Mouse (Mus musculus) MEL (cell line): ENCODE data around the gene Atg9b. TPM values are rescaled to one million over a fixed set of nuclear protein-coding genes. Genes with fewer than 3 reads are reported as not detected.

Experiments
- DNase-seq: peaks from one replicate; pipeline ENCODE4 v3.0.0; 2011; ENCODE audit warnings: low read depth, low spot score
- H3K27ac ChIP-seq: 2 replicates; pipeline ENCODE4 v1.5.1; 2012; ENCODE audit warnings: low read depth, mild to moderate bottlenecking, control low read depth, low read length, moderate library complexity; ENCODE audit not compliant: control insufficient read depth
- H3K27me3 ChIP-seq, 2 experiments: fragments of 150-350 bp in 1 of 2; sonication (generic) in 1 of 2; 2 replicates each; pipeline ENCODE4 v1.6.1; 2012; ENCODE audit warnings: low read length in 2 of 2, mild to moderate bottlenecking in 2 of 2, improper control_type of control experiment in 1 of 2, moderate library complexity in 1 of 2; ENCODE audit not compliant: insufficient read depth in 2 of 2, control insufficient read depth in 1 of 2
- H3K36me3 ChIP-seq, 2 experiments: 2 replicates each; pipeline ENCODE4 v1.6.1; 2012 to 2014; ENCODE audit warnings: low read length in 2 of 2, improper control_type of control experiment in 1 of 2, inconsistent platforms in 1 of 2, mild to moderate bottlenecking in 1 of 2; ENCODE audit not compliant: insufficient read depth in 2 of 2, control insufficient read depth in 1 of 2
- H3K4me1 ChIP-seq, 2 experiments: fragments of 150-350 bp in 1 of 2; sonication (generic) in 1 of 2; 2 replicates each; pipeline ENCODE4 v1.6.1; 2012; ENCODE audit warnings: low read length in 2 of 2, improper control_type of control experiment in 1 of 2, mild to moderate bottlenecking in 1 of 2; ENCODE audit not compliant: insufficient read depth in 2 of 2, control insufficient read depth in 1 of 2
- H3K4me3 ChIP-seq, 2 experiments: fragments of 150-350 bp in 1 of 2; sonication (generic) in 1 of 2; 2 replicates each; pipeline ENCODE4 v1.5.1; 2012; ENCODE audit warnings: low read depth in 2 of 2, low read length in 2 of 2, mild to moderate bottlenecking in 2 of 2, moderate library complexity in 2 of 2, control low read depth in 1 of 2, improper control_type of control experiment in 1 of 2; ENCODE audit not compliant: control insufficient read depth in 1 of 2, insufficient read depth in 1 of 2
- H3K79me2 ChIP-seq: 2 replicates; pipeline ENCODE4 v1.6.1; 2012; ENCODE audit warnings: mild to moderate bottlenecking, low read length, moderate library complexity; ENCODE audit not compliant: control insufficient read depth, poor library complexity, insufficient read depth
- H3K9ac ChIP-seq: 2 replicates; pipeline ENCODE4 v1.6.1; 2012; ENCODE audit warnings: low read depth, mild to moderate bottlenecking, control low read depth, low read length, moderate library complexity; ENCODE audit not compliant: control insufficient read depth, poor library complexity, severe bottlenecking
- H3K9me3 ChIP-seq: fragments of 150-350 bp; sonication (generic); replicated peaks from 2 replicates; pipeline ENCODE4 v1.6.1; 2012; ENCODE audit warnings: mild to moderate bottlenecking, low read length, improper control_type of control experiment, moderate library complexity; ENCODE audit not compliant: insufficient read depth
- BHLHE40 ChIP-seq: IDR thresholded peaks from 2 replicates; pipeline ENCODE4 v1.6.1; 2012; ENCODE audit warnings: low read depth, mild to moderate bottlenecking, inconsistent platforms, low read length, improper control_type of control experiment, borderline replicate concordance
- CHD1 ChIP-seq: IDR thresholded peaks from 2 replicates; pipeline ENCODE4 v1.6.1; 2012; ENCODE audit warnings: low read depth, mild to moderate bottlenecking, inconsistent platforms, low read length, improper control_type of control experiment
- CHD2 ChIP-seq: IDR thresholded peaks from 2 replicates; pipeline ENCODE4 v1.6.1; 2011; ENCODE audit warnings: low read length, improper control_type of control experiment
- CTCF ChIP-seq, 3 experiments: IDR thresholded peaks in 2 of 3; conservative IDR thresholded peaks in 1 of 3; 2 replicates each; pipeline ENCODE4 v1.5.1; 2011 to 2012; ENCODE audit warnings: low read length in 3 of 3, low read depth in 2 of 3, mild to moderate bottlenecking in 2 of 3, improper control_type of control experiment in 1 of 3, inconsistent platforms in 1 of 3, mixed read lengths in 1 of 3, moderate library complexity in 1 of 3; ENCODE audit not compliant: control insufficient read depth in 1 of 3, insufficient read depth in 1 of 3, poor library complexity in 1 of 3, severe bottlenecking in 1 of 3
- E2F4 ChIP-seq: IDR thresholded peaks from 2 replicates; pipeline ENCODE4 v1.6.1; 2011; ENCODE audit warnings: low read depth, low read length, improper control_type of control experiment, borderline replicate concordance
- ELF1 ChIP-seq: IDR thresholded peaks from 2 replicates; pipeline ENCODE4 v1.6.1; 2014; ENCODE audit warnings: low read depth, mild to moderate bottlenecking, inconsistent platforms, low read length, improper control_type of control experiment, moderate library complexity
- EP300 ChIP-seq, 2 experiments: IDR thresholded peaks; 2 replicates each; pipeline ENCODE4 v1.6.1; 2011; ENCODE audit warnings: improper control_type of control experiment in 2 of 2, low read length in 2 of 2, low read depth in 1 of 2, mild to moderate bottlenecking in 1 of 2
- ETS1 ChIP-seq: IDR thresholded peaks from 2 replicates; pipeline ENCODE4 v1.6.1; 2012; ENCODE audit warnings: low read depth, mild to moderate bottlenecking, inconsistent platforms, low read length, improper control_type of control experiment, moderate library complexity
- GABPA ChIP-seq: IDR thresholded peaks from 2 replicates; pipeline ENCODE4 v1.6.1; 2012; ENCODE audit warnings: low read depth, mild to moderate bottlenecking, inconsistent platforms, low read length, improper control_type of control experiment, moderate library complexity
- GATA1 ChIP-seq: IDR thresholded peaks from 2 replicates; pipeline ENCODE4 v1.6.1; 2011; ENCODE audit warnings: low read depth, low read length, improper control_type of control experiment
- HCFC1 ChIP-seq: IDR thresholded peaks from 2 replicates; pipeline ENCODE4 v1.6.1; 2012; ENCODE audit warnings: low read depth, mild to moderate bottlenecking, inconsistent platforms, low read length, improper control_type of control experiment, moderate library complexity
- JUND ChIP-seq: IDR thresholded peaks from 2 replicates; pipeline ENCODE4 v1.6.1; 2011; ENCODE audit warnings: low read depth, mild to moderate bottlenecking, improper control_type of control experiment, low read length
- KAT2A ChIP-seq: conservative IDR thresholded peaks from 2 replicates; pipeline ENCODE4 v1.6.1; 2012; ENCODE audit warnings: low read depth, low read length, improper control_type of control experiment, inconsistent platforms
- MAFK ChIP-seq: IDR thresholded peaks from 2 replicates; pipeline ENCODE4 v1.6.1; 2011; ENCODE audit warnings: low read depth, mild to moderate bottlenecking, low read length, improper control_type of control experiment, borderline replicate concordance
- MAX ChIP-seq: IDR thresholded peaks from 2 replicates; pipeline ENCODE4 v1.6.1; 2011; ENCODE audit warnings: low read length, improper control_type of control experiment
- MAZ ChIP-seq: IDR thresholded peaks from 2 replicates; pipeline ENCODE4 v1.6.1; 2012; ENCODE audit warnings: low read depth, mild to moderate bottlenecking, inconsistent platforms, low read length, improper control_type of control experiment
- MEF2A ChIP-seq: IDR thresholded peaks from 2 replicates; pipeline ENCODE4 v1.6.1; 2014; ENCODE audit warnings: low read depth, mild to moderate bottlenecking, inconsistent platforms, low read length, improper control_type of control experiment; ENCODE audit not compliant: poor library complexity, insufficient replicate concordance, severe bottlenecking; ENCODE audit errors: extremely low read depth
- MXI1 ChIP-seq: IDR thresholded peaks from 2 replicates; pipeline ENCODE4 v1.6.1; 2011; ENCODE audit warnings: mild to moderate bottlenecking, low read depth, low read length, improper control_type of control experiment
- MYB ChIP-seq: IDR thresholded peaks from 2 replicates; pipeline ENCODE4 v1.6.1; 2011; ENCODE audit warnings: mild to moderate bottlenecking, low read depth, low read length, improper control_type of control experiment
- MYC ChIP-seq: IDR thresholded peaks from 2 replicates; pipeline ENCODE4 v1.6.1; 2011; ENCODE audit warnings: low read depth, mild to moderate bottlenecking, low read length, improper control_type of control experiment, moderate library complexity
- NRF1 ChIP-seq: IDR thresholded peaks from 2 replicates; pipeline ENCODE4 v1.6.1; 2014; ENCODE audit warnings: low read depth, mild to moderate bottlenecking, inconsistent platforms, low read length, improper control_type of control experiment, moderate library complexity; ENCODE audit not compliant: poor library complexity, insufficient read depth, severe bottlenecking
- POLR2A ChIP-seq, 2 experiments: IDR thresholded peaks; 2 replicates each; pipeline ENCODE4 v1.6.1; 2011 to 2012; ENCODE audit warnings: low read length in 2 of 2, mild to moderate bottlenecking in 2 of 2, control low read depth in 1 of 2, improper control_type of control experiment in 1 of 2, low read depth in 1 of 2, moderate library complexity in 1 of 2; ENCODE audit not compliant: control insufficient read depth in 1 of 2, insufficient read depth in 1 of 2, poor library complexity in 1 of 2
- POLR2AphosphoS2 ChIP-seq: IDR thresholded peaks from 2 replicates; pipeline ENCODE4 v1.6.1; 2011; ENCODE audit warnings: low read length, improper control_type of control experiment
- POLR2AphosphoS5 ChIP-seq: IDR thresholded peaks from 2 replicates; pipeline ENCODE4 v1.6.1; 2012; ENCODE audit warnings: low read depth, borderline replicate concordance, mild to moderate bottlenecking, inconsistent platforms, low read length, moderate library complexity, mixed read lengths
- RAD21 ChIP-seq: IDR thresholded peaks from 2 replicates; pipeline ENCODE4 v1.6.1; 2011; ENCODE audit warnings: mild to moderate bottlenecking, low read depth, low read length, improper control_type of control experiment
- RCOR1 ChIP-seq: IDR thresholded peaks from 2 replicates; pipeline ENCODE4 v1.6.1; 2012; ENCODE audit warnings: low read depth, mild to moderate bottlenecking, inconsistent platforms, low read length, improper control_type of control experiment
- SIN3A ChIP-seq: IDR thresholded peaks from 2 replicates; pipeline ENCODE4 v1.6.1; 2012; ENCODE audit warnings: low read length, improper control_type of control experiment, inconsistent platforms
- SMC3 ChIP-seq: IDR thresholded peaks from 2 replicates; pipeline ENCODE4 v1.6.1; 2011; ENCODE audit warnings: low read depth, low read length, improper control_type of control experiment
- TAL1 ChIP-seq: IDR thresholded peaks from 2 replicates; pipeline ENCODE4 v1.6.1; 2012; ENCODE audit warnings: mild to moderate bottlenecking, inconsistent platforms, low read length, moderate library complexity, mixed read lengths
- TBP ChIP-seq: IDR thresholded peaks from 2 replicates; pipeline ENCODE4 v1.8.0; 2011; ENCODE audit warnings: low read depth, low read length, improper control_type of control experiment
- UBTF ChIP-seq: IDR thresholded peaks from 2 replicates; pipeline ENCODE4 v1.6.1; 2012; ENCODE audit warnings: low read depth, mild to moderate bottlenecking, inconsistent platforms, low read length, improper control_type of control experiment, moderate library complexity, borderline replicate concordance; ENCODE audit not compliant: insufficient read depth
- USF1 ChIP-seq: IDR thresholded peaks from 2 replicates; pipeline ENCODE4 v1.6.1; 2014; ENCODE audit warnings: low read depth, mild to moderate bottlenecking, inconsistent platforms, low read length, improper control_type of control experiment, moderate library complexity
- USF2 ChIP-seq, 2 experiments: IDR thresholded peaks; 2 replicates each; pipeline ENCODE4 v1.6.1; 2011 to 2012; ENCODE audit warnings: improper control_type of control experiment in 2 of 2, low read length in 2 of 2, borderline replicate concordance in 1 of 2, inconsistent platforms in 1 of 2, low read depth in 1 of 2, mild to moderate bottlenecking in 1 of 2; ENCODE audit not compliant: insufficient read depth in 1 of 2
- ZKSCAN1 ChIP-seq: IDR thresholded peaks from 2 replicates; pipeline ENCODE4 v1.6.1; 2012; ENCODE audit warnings: low read depth, mild to moderate bottlenecking, inconsistent platforms, low read length, improper control_type of control experiment, moderate library complexity
- ZMIZ1 ChIP-seq: IDR thresholded peaks from 2 replicates; pipeline ENCODE4 v1.6.1; 2012; ENCODE audit warnings: low read depth, mild to moderate bottlenecking, inconsistent platforms, low read length, improper control_type of control experiment, moderate library complexity
- ZNF384 ChIP-seq: IDR thresholded peaks from 2 replicates; pipeline ENCODE4 v1.6.1; 2012; ENCODE audit warnings: low read depth, mild to moderate bottlenecking, inconsistent platforms, low read length, improper control_type of control experiment
- polyA plus RNA-seq, 2 experiments: library from polyadenylated mRNA; stranded (reverse) in 1 of 2; unstranded in 1 of 2; fragments of >175 nt in 1 of 2; fragments of >200 nt in 1 of 2; gene quantifications; 2 replicates each; pipeline versions ENCODE4 v1.2.1 to v1.2.4; 2012; ENCODE audit warnings: low replicate concordance in 2 of 2, low read depth in 1 of 2; ENCODE audit not compliant: insufficient read length in 2 of 2, insufficient read depth in 1 of 2, missing spikeins in 1 of 2
- total RNA-seq: library from RNA; depleted of rRNA; stranded (reverse); fragments of 300-350 nt; gene quantifications from 2 replicates; pipeline ENCODE4 v1.2.3, GENCODE M21; 2012

Gene Atg9b
- total and polyA plus RNA-seq, 3 experiments = 41.2 to 41.5 TPM; not detected in 1

GRCm38 (mm10) chr5:24389011-24389657 is 2.8 kb downstream of the Atg9b start:
- Histone ChIP-seq H3K27me3 (no peaks in the 10 kb centered on the region), H3K27ac (peak overlapping the region; percentile 89), H3K9me3 (no peaks in the 10 kb centered on the region), H3K9ac (peak overlapping the region; percentile 77), H3K4me3 (peak overlapping the region; percentile 69 to 76), H3K79me2 (peaks cover 29% of the 10 kb centered on the region), H3K36me3 (peaks cover 0 to 27% of the 10 kb centered on the region in 2 experiments; a peak in 2 of 4 replicates), H3K4me1 (peaks cover 6 to 41% of the 10 kb centered on the region in 2 experiments)
- peak; percentile 99 for DNase-seq
- peak; percentile 96 for TF ChIP-seq TBP
- TF ChIP-seq NRF1 = 0 out of 2 replicates have a peak, but pooled peaks have one; percentile 4
- TF ChIP-seq SIN3A = peak; percentile 99
- no peak for TF ChIP-seq UBTF
- TF ChIP-seq CHD2 = no peak
- TF ChIP-seq ZNF384 = peak; percentile 86
- TF ChIP-seq CHD1 = no peak; the same call in 1 of the 2 replicates
- TF ChIP-seq MEF2A = no peak
- TF ChIP-seq SMC3 = no peak
- TF ChIP-seq ETS1 = peak; percentile 55; the same call in 1 of the 2 replicates
- no peak for TF ChIP-seq TAL1
- no peak for TF ChIP-seq GATA1
- TF ChIP-seq HCFC1 = peak; percentile 78
- peak; percentile 42 to 87; a peak in 3 of 4 replicates for TF ChIP-seq POLR2A (IDR thresholded peaks at IDR 0.05; ENCODE audit: control insufficient read depth in 1 of 2, insufficient read depth in 1 of 2, low read depth in 1 of 2, low read length in 2 of 2, poor library complexity in 1 of 2)
- peak; percentile 92 for TF ChIP-seq ELF1
- TF ChIP-seq ZMIZ1 = peak; percentile 97
- no peak for TF ChIP-seq GABPA
- TF ChIP-seq POLR2AphosphoS5 = no peak; the same call in 1 of the 2 replicates
- no peak for TF ChIP-seq E2F4
- TF ChIP-seq USF2 (IDR thresholded peaks at IDR 0.05; ENCODE audit: borderline replicate concordance in 1 of 2, insufficient read depth in 1 of 2, low read depth in 1 of 2, low read length in 2 of 2) = no peak; a peak in 1 of 4 replicates
- TF ChIP-seq USF1 = peak; percentile 89
- TF ChIP-seq MAZ = no peak; the same call in none of the 2 replicates
- peak; percentile 99 for TF ChIP-seq MXI1
- TF ChIP-seq MYB = no peak
- no peak; the same call in 1 of the 2 replicates for TF ChIP-seq RCOR1
- TF ChIP-seq BHLHE40 = no peak
- peak in 1 of 2 experiments; percentile 55; a peak in 2 of 4 replicates for TF ChIP-seq EP300 (IDR thresholded peaks at IDR 0.05; ENCODE audit: low read depth in 1 of 2, low read length in 2 of 2)
- no peak for TF ChIP-seq ZKSCAN1
- TF ChIP-seq MAX = peak; percentile 96
- TF ChIP-seq JUND = no peak
- TF ChIP-seq MAFK = no peak
- no peak for TF ChIP-seq CTCF (IDR thresholded peaks at IDR 0.05 in 2 of 3, conservative IDR thresholded peaks at IDR 0.05 in 1 of 3; ENCODE audit: control insufficient read depth in 1 of 3, insufficient read depth in 1 of 3, low read depth in 2 of 3, low read length in 3 of 3, poor library complexity in 1 of 3, severe bottlenecking in 1 of 3)
- peak; percentile 88 for TF ChIP-seq MYC
- no peak for TF ChIP-seq POLR2AphosphoS2
- TF ChIP-seq RAD21 = no peak
- no peak; the same call in 1 of the 2 replicates for TF ChIP-seq KAT2A
